ENCODE assay signal across 8 mouse cellular contexts in the genomic region with DNA sequence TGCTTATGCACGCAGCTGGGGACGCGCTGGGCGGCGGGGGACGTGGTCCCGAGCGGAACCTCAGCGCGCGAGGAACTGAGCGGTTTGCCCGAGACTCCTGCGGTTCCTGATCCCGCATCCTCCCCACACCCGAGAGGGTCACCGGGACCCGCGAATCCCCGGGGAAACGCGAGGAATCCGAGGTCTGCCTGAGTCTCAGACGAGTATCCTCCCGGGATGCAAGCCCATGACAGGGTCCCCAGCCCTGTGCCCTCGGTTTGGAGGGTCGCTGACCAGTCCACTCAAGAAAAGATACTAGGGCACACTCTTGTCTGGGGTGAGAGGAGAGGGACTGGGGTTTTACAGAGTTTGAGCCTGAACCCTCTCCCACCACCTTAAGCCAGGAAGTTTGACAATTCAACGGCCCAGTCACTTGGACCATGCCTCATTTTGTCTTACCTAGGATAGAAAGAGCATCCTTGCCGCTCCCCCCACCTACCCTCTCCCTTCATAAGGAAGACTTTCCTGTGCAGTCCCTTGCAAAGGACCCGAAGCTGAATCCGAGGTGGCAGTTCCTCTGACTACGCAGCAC. TPM values are rescaled to one million over a fixed set of nuclear protein-coding genes. Genes with fewer than 3 reads are reported as not detected.
DNase-seq lines count a peak whose midpoint lies in the region; ATAC-seq and TF ChIP-seq lines count a peak whose summit lies in the region.

No protein-coding gene starts in this region.

- TF ChIP-seq CTCF in olfactory bulb, adult 2 months (IDR thresholded peaks at IDR 0.05; ENCODE audit: insufficient read depth, low read depth, low read length): no peak

- H3K27me3 ChIP-seq in lung, embryonic 16.5 days (ENCODE audit: control insufficient read depth, insufficient read depth, low read depth, low read length): peaks cover 45% of the 10 kb centered on the region
- H3K27me3 ChIP-seq in forebrain, embryonic 12.5 days: peaks cover 51% of the 10 kb centered on the region
- H3K27me3 ChIP-seq in limb, embryonic 13.5 days: peaks cover 70% of the 10 kb centered on the region

- no peaks in the 10 kb centered on the region for H3K9me3 ChIP-seq in lung, embryonic 16.5 days (ENCODE audit: control insufficient read depth, low read length)
- H3K9me3 ChIP-seq in forebrain, embryonic 12.5 days: no peaks in the 10 kb centered on the region
- H3K9me3 ChIP-seq in limb, embryonic 13.5 days: no peaks in the 10 kb centered on the region

- H3K27ac ChIP-seq in lung, embryonic 16.5 days (ENCODE audit: low read length): no peak overlapping the region
- no peak overlapping the region for H3K27ac ChIP-seq in forebrain, embryonic 12.5 days
- H3K27ac ChIP-seq in limb, embryonic 13.5 days: no peak overlapping the region
- no peak overlapping the region for H3K27ac ChIP-seq in olfactory bulb, adult 2 months (ENCODE audit: insufficient read depth, low read depth, low read length)

- 4% methylated on average over 23 of the region's 32 CpGs for WGBS in lung, embryonic 16.5 days
- 5% methylated on average over 32 of the region's 32 CpGs for WGBS in forebrain, embryonic 12.5 days
- WGBS in limb, embryonic 13.5 days: 7% methylated on average over 20 of the region's 32 CpGs
- 5% methylated on average over 32 of the region's 32 CpGs for WGBS in olfactory bulb, adult 2 months

- peak overlapping the region; percentile 73 for H3K9ac ChIP-seq in lung, embryonic 16.5 days (ENCODE audit: low read length)
- peak overlapping the region; percentile 64 for H3K9ac ChIP-seq in forebrain, embryonic 12.5 days
- H3K9ac ChIP-seq in limb, embryonic 13.5 days: peak overlapping the region; percentile 78

- TF ChIP-seq POLR2A in olfactory bulb, adult 2 months (IDR thresholded peaks at IDR 0.05; ENCODE audit: insufficient read depth, low read depth, low read length): no peak

- peaks cover 4% of the 10 kb centered on the region; the same call in 1 of the 2 replicates for H3K4me1 ChIP-seq in lung, embryonic 16.5 days (replicated peaks; ENCODE audit: control insufficient read depth, insufficient read depth, low read length)
- H3K4me1 ChIP-seq in forebrain, embryonic 12.5 days: peaks cover 15% of the 10 kb centered on the region; the same call in 1 of the 2 replicates
- H3K4me1 ChIP-seq in limb, embryonic 13.5 days: peaks cover 8% of the 10 kb centered on the region
- peaks cover 10% of the 10 kb centered on the region for H3K4me1 ChIP-seq in olfactory bulb, adult 2 months (ENCODE audit: control insufficient read depth, insufficient read depth, low read length)

- no peak for DNase-seq in lung, adult 18-20 months
- DNase-seq in layer of hippocampus, postnatal 25 days (ENCODE audit: extremely low spot score in 1 of 2, low spot score in 1 of 2): no peak

- H3K4me2 ChIP-seq in lung, embryonic 16.5 days (ENCODE audit: low read depth, low read length): peak overlapping the region; percentile 99
- peak overlapping the region; percentile 88 for H3K4me2 ChIP-seq in forebrain, embryonic 12.5 days
- H3K4me2 ChIP-seq in limb, embryonic 13.5 days (replicated peaks): peak overlapping the region; percentile 95

- no peaks in the 10 kb centered on the region for H3K36me3 ChIP-seq in lung, embryonic 16.5 days (ENCODE audit: control insufficient read depth, insufficient read depth, low read length)
- H3K36me3 ChIP-seq in forebrain, embryonic 12.5 days (replicated peaks): no peaks in the 10 kb centered on the region
- H3K36me3 ChIP-seq in limb, embryonic 13.5 days: no peaks in the 10 kb centered on the region

- H3K4me3 ChIP-seq in lung, embryonic 16.5 days (ENCODE audit: low read length): peak overlapping the region; percentile 63
- peak overlapping the region; percentile 59 for H3K4me3 ChIP-seq in forebrain, embryonic 12.5 days (replicated peaks)
- H3K4me3 ChIP-seq in limb, embryonic 13.5 days: peak overlapping the region; percentile 66
- peak overlapping the region; percentile 59 for H3K4me3 ChIP-seq in olfactory bulb, adult 2 months (ENCODE audit: insufficient read depth, low read depth, low read length)

- no peak for ATAC-seq in lung, embryonic 16.5 days (ENCODE audit: low read depth)
- ATAC-seq in forebrain, embryonic 12.5 days (ENCODE audit: low FRiP score): peak; percentile 9; the same call in 1 of the 2 replicates
- ATAC-seq in limb, embryonic 13.5 days (ENCODE audit: low FRiP score, low read depth): peak; percentile 25; the same call in 1 of the 2 replicates
- ATAC-seq in megakaryocyte-erythroid progenitor cell, adult 5-6 weeks (replicated peaks; ENCODE audit: low FRiP score, low TSS enrichment, poor library complexity, severe bottlenecking): no peak
- ATAC-seq in CD4-positive, CD25-positive, alpha-beta regulatory T cell, adult 4 months: no peak

RNA-seq across cellular contexts. Expression of a gene that starts 0.9 kb away (rescaled TPM):
- 0.57 and 0.62 TPM in 2 replicates for polyA plus RNA-seq in lung, embryonic 16.5 days (2015; fragmentation: Nextera tagmentation; extraction: Ambion mirVana)
- 0.31 and 0.82 TPM in 2 replicates for polyA plus RNA-seq in forebrain, embryonic 12.5 days (2016; fragmentation: Nextera tagmentation; extraction: Ambion mirVana)
- polyA plus RNA-seq in limb, embryonic 13.5 days (2015; fragmentation: Nextera tagmentation; extraction: Ambion mirVana): 0.95 and 1.1 TPM in 2 replicates
- polyA plus RNA-seq in olfactory bulb, adult 2 months (2012; ENCODE audit: insufficient read depth, insufficient read length, low replicate concordance, missing spikeins): not detected in 2 replicates
- total RNA-seq in megakaryocyte-erythroid progenitor cell, adult 5-6 weeks (2014; fragmentation: Nextera tagmentation): not detected in 2 replicates
- total RNA-seq in megakaryocyte-erythroid progenitor cell, adult 5-6 weeks (2017): not detected in 2 replicates
- polyA plus RNA-seq in CD4-positive, CD25-positive, alpha-beta regulatory T cell, adult 4 months (2017; shearing (Covaris generic)): not detected
- 1 to 10 TPM; 5.8 to 5.9 TPM for total RNA-seq in layer of hippocampus, postnatal 25 days (2021)

Comparison
In these comparisons a context has a peak if more than half of its experiments do, and no peak if none do; other contexts are left out.
1. ATAC-seq: peak in forebrain, embryonic 12.5 days (single experiment) and limb, embryonic 13.5 days (single experiment); none in lung, embryonic 16.5 days (single experiment), megakaryocyte-erythroid progenitor cell, adult 5-6 weeks (single experiment) and CD4-positive, CD25-positive, alpha-beta regulatory T cell, adult 4 months (single experiment).
2. Peak in every context shown above with its lines, with median percentiles within 50 percentile points of each other: H3K4me2 ChIP-seq, H3K4me3 ChIP-seq and H3K9ac ChIP-seq.